Mouse (Mus musculus) ovary, adult 18-20 months (tissue): ENCODE results near the gene Ankrd34a.

Source experiments
- DNase-seq: peaks from one replicate; pipeline ENCODE4 v3.0.0; 2022; ENCODE audit warnings: low spot score, mixed read lengths

The Ankrd34a gene

DNA sequence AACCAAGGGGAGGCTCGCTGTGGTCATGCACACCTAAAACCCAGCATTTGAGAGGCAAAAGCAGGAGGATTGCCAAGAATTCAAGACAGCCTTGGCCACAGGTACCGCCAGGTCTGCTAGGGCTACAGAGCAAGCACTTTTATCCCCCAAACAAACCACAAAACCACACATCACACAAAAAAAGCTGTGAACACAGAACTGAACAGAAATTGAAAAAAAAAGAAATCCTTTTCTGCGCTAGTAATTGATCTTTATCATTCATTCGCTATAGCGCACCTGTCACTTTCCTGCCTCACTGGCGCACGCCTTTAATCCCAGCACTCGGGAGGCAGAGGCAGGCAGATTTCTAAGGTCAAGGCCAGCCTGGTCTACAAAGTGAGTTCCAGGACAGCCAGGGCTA lies 33.2 kb upstream of the Ankrd34a start:
- no peak for DNase-seq

DNA sequence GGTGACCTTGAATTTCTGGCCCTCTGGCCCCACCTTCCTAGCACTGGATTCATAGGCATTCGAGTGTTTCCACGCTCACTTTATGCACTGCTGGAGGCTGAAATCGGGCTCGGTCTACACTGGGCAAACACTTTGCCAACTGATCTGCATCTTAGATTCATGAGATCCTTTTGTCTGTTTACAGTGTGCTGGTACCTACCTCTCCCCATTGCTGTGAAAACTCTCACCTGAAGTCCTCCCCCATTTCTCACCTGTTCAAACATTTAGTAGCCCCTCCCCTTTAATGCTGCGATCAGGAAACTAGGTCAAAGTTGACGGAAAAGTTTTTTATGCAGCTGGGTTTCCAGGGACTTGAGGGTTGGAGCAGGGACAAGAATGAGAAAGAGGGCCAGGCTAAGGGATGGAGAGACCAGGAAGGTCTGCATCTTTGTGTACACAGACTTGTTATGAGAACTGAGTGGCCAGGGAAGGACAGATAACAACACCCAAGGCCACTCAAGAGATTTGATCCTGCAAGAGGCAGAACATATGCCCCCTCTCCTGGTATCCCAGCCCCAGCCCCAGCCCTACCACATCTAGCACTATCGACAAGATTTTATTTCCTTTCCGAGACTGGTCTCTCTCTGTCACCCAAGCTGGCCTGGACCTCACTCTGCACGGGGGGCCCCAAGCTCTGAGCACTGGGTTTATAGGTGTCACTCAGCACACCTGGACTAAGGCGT lies 32.4 kb upstream of the Ankrd34a start:
- no peak for DNase-seq

DNA sequence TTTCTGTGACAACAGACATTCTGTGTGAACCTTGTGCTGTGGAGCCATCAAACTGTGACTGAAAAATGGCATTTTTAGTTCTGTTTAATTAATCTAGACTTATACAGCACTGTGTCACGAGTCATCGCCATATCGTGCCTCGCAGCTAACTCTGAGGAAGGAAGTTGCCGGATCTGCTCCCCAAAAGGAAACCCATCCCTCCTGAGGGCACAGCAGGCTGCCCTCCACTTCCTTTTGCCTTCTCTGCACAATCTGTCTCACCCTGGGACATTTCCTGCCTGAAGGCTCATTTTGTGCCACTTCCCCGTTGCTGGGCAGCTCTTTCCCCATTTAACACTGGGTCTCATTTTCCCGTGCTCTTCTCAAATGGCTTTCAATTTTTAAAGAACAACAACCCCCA lies 31.8 kb upstream of the Ankrd34a start:
- DNase-seq: no peak

DNA sequence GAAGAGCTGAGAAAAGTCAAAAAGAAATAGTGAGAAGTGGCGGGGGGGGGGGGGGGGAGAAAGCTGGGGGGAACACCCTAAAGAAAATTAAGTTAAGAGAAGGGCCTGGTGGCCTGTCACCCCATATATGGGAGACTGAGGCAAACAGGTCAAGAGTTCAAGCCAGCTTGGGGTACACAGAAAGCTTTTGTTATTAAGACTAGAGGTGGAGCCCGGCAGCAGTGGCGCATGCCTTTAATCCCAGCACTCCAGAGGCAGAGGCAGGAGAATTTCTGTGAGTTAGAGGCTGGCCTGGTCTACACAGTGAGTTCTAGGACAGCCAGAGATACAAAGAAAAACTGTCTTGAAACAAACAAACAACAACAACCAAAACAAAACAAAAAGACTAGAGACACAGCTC lies 31.3 kb upstream of the Ankrd34a start:
- DNase-seq: no peak

DNA sequence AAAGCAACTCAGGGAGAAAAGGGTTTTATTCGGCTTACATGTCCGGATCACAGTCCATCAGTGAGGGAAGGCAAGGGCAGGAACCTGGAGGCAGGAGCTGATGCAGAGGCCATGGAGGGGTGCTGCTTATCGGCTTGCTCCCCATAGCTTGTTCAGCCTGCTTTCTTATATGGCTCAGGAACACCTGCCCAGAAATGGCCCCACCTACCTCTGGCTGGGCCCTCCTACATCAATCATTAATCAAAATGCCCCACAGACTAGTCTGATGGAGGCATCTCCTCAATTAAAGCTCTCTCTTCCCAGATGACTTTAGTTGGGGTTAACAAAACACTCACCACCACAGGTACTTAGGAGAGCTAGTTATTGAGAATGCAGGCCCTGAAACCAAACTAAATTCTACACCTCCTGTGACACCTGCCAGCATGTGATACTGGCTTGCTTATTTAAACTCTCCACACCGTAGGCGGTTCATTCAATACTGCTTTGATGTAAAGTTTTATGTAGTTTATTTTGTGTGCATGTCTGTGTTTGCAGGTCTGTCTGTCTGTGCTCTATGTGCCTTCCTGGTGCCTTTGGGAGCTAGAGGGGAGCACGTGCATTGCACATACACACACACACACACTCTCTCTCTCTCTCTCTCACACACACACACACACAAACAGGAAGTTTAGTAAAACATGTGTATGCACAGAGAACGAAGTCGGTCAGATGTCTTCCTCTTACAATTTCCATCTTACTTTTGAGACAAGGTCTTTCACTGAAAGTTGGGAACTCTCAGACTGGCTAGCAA lies 29.6 kb upstream of the Ankrd34a start:
- DNase-seq: no peak

DNA sequence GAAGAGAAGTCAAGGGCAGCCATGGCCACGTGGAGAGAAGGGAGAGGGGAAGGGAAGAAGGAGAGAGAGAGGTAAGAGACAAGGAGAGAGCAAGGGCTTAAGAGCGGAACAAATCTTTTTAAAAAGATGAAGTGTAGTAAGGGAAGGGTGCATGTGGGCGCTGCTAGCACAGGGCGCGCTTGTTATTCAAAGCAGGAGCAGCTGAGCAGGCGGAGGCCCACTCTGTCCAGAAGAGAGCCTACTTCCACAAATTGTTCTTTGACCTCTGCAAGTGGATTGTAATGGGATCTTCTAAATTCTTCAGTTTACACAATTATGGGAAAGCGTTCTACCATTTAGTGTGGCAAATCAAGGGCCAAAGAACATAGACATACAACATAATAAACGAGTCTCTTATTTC lies 27.8 kb upstream of the Ankrd34a start:
- DNase-seq: no peak

DNA sequence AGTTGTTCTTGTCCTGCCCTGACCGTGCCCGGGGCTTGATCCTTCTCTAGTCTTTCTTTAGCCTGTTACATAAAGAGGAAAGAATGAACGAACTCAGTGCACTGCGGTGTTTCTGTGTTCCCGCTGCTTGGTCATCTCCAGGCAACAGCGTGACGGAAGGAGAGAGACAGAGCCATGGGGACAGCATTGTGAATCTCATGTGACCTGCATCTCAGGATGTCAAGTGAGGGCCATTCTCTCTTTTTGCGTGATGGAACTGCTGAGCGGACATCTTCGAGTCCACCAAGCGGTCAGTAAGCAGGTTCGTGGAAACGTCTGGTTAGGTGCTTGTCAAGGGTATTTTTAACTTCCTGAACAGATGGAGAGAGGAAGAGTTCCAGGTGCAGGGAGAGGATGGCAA lies 26.9 kb upstream of the Ankrd34a start:
- DNase-seq: no peak

DNA sequence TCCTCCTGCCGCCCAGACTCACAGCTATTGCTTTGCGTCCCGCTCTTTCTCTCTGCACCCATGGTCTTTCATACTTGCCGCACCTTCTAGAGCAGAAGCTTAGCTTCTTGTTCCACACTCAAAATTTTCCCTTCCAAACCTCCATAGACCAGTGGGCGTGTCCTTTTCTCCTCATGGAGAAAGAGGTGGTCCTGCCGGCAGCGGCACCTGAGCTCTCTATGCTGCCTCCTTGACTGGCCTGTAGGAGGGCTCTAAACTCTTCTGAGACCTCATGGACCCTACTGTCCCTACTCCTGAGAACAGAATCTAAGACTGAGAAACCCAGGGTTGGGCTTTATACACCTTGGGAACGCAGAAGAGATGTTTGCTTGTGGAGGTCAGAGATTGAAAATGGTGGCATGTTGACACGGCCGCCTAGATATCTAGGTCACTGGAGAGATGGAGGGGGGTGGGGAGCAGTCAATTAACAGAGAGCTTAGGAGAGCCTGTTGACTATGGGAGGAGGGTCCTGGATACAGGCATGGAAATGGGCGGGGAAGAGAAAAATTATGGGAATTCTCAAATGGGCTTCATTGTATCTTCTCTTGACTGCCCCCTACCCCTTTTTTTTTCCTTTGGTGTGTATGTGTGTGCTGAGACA lies 26.4 kb upstream of the Ankrd34a start:
- DNase-seq: no peak

DNA sequence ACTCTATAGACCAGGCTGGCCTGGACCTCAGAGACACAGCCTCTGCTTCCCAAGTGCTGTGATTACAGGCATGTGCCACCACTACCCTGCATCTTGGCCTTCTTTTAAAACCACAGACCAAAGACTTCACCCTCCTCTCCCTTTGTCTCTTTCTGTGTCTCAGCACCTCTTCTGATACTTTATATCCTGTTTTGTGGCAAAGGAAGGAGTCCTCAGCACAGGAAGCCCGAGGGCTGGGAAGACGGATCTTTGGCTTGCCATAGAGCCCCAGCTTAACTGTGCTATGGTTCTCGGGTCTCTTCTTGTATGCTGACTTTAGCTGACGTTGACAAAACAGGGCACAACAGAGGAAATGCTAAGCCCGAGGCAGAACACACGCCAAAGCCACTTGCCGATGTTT lies 25.8 kb upstream of the Ankrd34a start:
- no peak for DNase-seq

DNA sequence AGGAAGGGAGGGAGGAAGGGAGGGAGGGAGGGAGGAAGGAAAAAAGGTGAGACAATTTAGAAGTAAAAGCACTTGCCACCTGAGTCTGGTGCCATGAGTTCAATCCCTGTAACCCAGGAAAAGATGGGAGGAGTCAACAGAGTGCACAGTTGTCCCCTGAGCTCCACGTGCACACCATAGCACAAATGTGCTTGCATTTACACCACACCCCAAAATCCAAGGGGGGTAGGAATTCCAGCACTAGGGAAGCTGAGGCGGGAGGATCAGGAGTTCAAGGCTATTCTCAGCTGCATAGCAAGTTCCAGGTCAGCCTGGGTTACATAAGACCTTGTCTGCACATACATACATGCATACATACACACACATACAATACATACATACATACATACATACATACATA lies 25.1 kb upstream of the Ankrd34a start:
- DNase-seq: no peak

DNA sequence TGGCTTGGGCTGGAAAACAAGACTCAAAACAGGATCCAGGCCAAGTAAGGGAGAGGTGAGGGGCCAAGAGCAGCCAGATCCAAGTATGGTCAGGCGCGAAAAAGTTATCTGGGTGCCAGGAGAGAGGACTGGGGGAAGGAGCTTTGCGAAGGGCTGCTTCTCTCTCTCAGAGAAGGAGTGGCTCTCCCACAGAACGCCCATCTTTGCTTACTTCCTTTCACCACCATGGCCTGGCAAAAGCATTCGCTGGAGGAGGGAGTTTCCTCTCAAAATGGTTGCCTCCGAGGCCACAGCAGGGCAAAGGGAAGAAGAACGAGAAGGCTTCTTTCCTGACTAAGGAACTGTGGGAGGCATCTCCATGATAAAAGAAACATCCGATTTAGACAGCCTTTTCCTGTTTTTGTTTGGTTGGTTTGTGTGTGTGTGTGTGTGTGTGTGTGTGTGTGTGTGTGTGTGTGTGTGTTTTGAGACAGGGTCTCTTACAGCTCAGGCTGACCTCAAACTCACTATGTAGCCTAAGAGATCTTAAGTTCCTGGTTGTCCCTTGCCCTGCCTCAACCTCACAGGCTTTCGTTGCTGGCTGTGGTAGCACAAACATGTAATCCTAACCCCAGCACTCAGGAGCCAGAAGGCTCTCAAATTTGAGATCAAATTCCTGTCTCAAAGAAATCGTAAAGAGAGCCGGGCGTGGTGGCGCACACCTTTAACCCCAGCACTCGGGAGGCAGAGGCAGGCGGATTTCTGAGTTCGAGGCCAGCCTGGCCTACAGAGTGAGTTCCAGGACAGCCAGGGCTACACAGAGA lies 24.3 kb upstream of the Ankrd34a start:
- DNase-seq: no peak

DNA sequence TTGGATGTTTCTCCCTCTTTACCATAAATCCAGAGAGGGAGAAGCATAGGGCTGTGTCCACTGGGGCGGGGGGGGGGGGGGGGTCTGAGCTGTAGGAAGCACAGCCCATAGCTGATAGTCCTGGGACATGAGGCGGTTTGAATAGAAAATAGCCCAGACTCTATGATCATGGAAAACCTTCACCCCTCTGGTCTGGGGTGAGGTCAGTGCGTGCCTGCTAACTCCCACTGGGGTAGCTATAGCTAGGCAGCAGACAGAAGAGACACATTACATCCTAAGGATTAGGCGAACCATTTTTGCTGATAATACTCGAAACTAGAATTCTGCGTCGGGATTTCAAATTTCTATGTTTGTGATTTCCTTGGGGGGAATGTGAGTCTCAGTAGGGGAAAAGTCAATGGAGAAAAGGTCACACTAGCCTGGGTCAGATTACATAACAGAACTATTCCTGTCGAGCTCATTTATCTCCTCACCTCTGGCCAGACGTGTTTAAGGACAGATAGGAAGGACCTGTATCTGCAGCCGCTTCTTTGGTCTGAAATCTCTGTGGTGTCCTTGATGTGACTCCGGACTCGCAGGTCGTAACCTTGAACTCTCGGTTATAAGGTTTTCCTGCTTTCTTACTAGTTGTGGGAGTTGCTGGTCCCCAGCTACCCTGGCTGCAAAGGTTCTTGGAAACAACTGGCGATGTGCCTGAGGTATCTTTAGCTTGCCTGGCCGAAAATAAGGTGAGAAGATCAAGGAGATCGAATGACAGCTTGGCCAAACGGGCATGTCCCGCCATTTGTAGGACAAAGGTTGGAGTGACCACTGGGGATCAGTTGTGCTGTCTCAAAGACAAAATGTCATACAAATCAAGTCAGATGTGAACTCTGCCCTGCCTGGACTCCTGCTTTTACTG lies 22.6 kb upstream of the Ankrd34a start:
- DNase-seq: no peak

DNA sequence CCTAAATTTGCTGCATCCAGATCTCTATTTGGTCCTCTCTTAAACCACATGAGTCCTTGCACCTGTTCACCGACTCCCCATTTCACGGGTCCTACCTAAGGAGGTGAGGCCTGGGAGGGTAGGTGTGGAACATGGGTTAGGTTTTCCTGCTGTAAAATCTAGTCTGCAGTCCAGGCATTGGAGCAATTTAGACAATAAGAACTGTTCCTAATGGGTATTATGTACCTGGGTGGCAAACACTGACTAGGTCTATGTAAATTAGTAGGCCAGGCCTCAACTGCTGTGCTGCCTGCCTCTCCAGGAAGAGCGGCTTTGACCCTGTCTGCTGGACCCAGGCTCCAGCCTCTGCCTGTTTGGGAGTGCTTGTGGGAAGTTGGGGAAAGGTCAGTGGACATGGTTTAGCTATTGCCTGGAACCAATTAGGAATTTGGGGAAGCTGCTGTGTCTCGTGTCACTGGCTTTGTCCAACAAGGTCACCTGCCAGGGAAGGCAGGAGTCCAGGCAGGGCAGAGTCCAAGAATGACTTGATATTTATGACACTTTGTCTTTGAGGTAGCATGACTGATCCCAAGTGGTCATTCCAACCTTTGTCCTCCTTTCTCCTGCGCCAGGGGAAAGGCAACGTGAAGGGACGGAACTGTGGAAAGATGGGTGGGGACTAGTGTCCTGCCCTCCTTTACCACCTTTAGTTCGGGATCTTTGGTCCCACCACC lies 21.0 kb upstream of the Ankrd34a start:
- no peak for DNase-seq

DNA sequence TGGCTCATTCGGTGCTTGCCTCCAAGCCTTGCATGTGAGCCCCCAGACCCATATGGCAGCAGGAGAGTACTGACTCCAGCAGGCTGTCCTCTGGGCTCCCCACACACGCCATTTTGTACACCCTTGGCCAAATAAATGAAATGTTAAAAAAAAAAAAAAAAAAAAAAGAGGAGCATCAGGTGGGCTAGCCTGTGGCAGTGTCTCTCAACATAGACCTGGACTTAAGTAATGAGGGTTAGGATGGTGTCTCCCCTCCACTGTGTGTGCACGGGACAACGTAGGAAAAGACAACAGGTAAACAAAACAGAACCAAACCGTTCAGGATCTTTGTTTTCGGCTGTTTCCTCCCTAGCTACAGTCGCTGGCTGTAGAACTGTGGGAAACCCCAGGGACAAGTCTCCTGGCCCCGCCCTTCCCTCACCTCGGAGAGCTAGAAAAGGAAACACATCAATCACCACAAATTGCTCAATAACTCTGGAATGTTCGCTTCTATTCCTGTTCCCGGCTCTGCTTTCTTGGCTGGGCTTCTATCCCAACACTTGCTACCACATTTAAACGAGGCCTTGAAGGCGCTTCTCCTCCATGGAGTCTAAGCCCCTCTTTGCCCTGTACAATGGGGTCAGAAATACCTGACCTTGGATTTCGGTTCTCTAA lies 20.3 kb upstream of the Ankrd34a start:
- DNase-seq: peak; percentile 68

DNA sequence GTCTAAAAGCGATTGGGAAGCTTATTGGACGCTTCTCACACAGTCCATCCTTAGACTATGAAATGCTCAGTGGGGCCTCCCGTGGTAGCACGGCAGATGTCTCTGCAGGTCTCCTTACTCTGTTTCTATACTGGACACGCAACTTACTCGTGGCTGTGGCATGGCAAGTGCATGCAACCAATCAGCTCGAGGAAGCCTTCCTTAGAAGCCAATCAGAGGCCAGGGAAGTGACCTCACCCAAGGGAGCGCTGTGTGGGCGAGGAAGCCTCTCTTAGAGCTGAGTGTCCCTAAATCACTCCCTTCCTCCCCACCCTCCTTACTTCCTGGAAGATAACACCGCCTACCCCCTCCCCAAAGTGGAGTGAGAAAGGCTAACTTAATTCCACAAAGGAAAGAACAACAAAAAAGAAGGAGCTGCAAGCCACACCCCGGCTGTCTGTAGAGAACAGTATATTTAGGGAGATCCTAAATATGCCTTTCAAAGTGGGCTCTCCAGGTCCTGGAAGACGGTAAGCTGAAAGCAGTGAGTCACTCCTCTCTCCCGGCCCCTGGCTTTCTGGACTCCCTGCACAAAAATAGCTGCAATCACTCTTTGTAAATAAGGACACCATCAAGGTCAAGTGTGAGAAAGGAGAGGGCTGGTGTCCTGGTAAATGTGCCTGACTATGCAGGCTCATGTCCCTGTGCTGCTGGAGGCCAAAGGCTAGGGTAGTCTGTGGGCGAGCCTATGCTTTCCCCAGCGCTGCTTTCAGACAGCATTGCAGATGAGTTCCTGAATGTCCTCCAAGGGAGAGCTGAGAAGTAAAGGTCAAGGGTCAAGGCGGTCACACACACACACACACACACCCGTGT lies 19.5 kb upstream of the Ankrd34a start, which contains the start of gene Gm16253:
Gene Gm16253, plus strand, starts transcription at position 295 of the 852 bp plus-strand sequence.
- peak; percentile 90 for DNase-seq

DNA sequence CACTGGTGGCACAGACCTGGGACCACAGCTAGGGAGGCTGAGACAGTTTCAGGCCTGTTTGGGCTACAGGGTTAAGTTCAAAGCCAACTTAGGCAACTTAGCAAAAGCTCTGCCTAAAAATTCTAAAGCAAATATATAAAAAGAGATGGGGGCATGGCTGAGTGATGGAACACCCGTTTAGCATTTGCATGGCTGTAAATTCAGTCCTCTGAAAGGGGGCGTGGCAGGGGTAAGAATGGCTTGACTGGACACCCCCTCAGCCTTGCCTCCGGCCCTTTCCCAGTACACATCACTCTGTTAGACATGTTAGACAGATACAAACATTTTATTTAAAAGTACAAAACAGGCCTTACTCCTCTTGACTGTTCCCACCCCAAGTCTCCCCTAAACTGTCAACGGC lies 18.9 kb upstream of the Ankrd34a start:
- DNase-seq: no peak

DNA sequence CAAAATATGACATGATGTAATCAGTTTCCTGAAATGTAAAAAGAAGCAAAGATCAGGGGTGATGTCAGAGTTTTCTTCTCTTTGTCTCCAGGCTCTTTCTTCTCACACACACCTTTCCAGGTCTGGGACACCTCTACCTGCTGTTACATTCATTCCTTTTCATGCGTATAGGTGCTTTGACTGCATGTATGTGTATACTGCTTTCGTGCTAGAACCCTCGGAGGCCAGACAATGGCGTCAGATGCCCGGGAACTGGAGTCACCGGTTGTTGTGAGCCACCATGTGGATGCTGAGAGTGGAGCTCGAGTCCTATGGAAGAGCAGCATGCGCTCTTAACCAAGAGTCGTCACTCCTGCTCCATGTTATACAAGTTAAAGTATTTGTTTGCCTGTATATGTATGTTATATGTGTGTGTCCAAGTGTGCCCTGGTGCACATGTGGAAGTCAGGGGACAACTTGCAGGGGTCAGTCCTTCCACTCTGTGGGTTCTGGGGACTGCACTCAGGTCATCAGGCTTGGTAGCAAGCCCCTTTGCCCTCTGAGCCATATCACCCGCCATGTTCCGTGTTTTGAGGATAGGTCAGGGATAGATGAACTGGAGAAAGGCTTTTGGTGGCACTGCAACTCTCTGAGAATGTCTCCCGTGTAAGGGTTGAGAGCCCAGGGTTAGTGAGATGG lies 17.7 kb upstream of the Ankrd34a start:
- DNase-seq: no peak

DNA sequence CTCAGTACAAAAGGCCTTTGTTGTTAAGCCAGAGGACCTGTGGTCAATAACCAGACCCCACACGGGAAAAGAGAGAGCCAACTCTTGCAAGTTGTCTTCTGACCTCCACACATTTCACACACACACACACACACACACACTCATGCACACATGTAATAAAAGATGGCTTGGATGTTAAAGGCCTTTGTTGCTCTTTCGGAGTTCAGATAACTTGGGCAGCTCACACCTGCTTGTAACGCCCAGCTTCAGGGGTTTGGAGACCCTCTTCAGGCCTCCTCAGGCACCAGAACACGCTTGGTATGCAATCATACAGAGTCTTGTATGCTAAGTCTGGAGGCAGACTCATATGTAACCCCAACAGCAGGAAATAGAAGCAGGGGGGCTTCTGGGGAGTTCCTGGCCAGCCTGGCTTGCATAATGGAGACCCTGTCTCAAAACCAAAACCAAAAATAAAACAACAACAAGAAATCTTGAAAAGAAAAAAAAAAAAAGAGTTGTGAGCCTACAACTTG lies 17.1 kb upstream of the Ankrd34a start:
- DNase-seq: no peak
